Mouse (Mus musculus) embryo, embryonic 11.5 days (tissue): ENCODE data around the gene Crlf3.

ENCODE experiments used
- DNase-seq: peaks from one replicate; pipeline ENCODE4 v3.0.0-alpha.2; 2012; ENCODE audit warnings: low read depth, low spot score

The Crlf3 gene

DNA sequence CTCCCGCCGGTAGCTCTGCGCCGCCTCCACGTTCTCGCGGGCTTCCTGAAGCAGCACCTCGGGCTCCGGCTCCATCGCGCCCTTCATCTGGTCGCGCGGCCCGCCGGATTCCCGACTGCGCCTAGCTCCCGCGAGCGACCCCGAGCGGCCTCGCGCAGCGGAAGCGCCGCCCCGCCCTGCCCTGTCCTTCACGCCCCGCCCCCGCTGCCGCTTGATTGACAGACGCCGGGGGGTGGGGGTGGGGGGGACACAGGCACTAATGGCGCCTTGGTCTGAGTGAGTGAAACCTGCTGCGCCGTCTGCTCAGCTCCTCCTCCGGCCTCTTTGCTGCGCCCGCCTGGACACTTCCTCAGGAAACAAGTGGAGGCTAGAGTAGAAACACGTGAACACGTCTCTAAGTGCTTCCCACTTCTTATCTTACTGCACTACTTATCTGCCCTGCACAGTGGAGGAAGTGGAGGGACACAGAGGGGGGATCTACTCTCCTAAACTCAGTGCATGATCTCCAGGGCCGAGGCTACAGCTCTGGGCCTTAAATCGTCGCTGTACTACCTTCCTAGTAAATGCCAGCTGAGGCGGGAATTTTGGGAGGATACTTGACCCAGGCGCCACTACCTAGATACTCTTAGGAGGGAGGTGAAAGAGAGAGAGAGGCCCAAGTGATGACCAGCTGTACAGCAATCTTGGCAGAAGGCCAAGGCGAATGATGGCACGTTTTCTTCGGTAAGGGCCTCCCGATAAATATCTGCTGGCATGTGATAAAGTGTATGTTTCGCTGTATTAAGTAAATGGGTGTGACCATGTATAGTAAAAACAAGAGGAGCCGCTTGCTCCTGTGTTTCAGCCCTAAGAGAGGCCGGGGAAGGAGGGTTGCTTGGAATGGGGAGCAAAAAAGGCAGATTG lies at the start of gene Crlf3:
Gene Crlf3, minus strand, starts transcription at position 166 of the 903 bp plus-strand sequence.
- DNase-seq = peak; percentile 90

DNA sequence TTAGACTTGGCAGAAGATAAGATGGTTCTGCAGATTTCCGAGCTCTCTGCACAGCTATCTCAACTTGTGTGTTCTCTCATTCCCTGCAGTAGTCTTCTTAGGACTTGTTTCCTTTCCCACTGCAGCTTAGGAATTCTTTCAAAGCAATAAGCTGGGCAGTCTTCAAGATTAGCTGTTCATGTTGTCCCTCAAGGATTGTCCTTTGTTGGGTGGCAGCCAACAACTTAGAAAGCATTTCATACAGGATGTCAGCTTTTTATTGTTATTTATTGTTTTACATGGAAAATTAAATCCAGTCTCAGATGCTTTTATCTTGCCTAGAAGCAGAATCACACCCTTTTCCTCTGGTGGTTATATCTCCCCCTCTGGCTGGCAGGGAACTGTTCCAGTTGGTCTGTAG lies 35.6 kb upstream of the Crlf3 start:
- no peak for DNase-seq

DNA sequence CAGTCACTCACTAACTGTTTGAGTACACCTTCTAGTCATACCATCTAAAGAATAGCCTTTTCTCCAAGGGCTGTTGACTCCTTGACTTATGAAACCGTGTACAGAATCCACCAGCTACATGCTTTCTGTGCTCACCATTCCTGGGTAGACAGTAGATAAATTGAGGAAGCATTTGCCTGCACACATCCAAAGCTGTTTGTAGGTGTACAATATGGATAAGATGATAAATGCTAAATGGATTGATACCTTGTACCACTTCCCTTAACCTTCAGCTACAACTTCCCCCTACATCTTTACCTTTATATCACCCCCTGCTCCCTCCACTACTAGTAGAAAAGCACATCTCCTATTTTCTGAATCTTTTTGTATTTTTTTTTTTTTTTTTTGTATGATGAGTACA lies 23.6 kb upstream of the Crlf3 start:
- no peak for DNase-seq

DNA sequence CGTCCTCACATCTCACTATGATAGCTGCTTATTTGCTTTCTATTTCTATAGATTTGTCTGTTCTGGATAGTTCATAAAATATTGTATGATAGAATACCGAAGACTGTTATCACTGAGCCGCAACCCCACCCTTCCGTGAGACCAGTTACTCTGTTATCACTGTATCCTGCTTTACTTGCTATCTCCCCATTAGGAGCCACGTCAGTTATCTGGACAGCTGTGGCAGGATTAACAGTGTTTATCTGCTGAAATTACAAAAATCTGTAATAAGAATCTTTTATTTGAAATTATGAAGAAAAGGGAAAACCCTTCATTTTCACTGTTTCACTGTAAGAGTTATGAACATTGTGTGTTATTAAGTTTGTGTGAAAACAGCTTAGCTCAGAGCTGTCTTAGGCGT lies 20.5 kb upstream of the Crlf3 start:
- DNase-seq = no peak

DNA sequence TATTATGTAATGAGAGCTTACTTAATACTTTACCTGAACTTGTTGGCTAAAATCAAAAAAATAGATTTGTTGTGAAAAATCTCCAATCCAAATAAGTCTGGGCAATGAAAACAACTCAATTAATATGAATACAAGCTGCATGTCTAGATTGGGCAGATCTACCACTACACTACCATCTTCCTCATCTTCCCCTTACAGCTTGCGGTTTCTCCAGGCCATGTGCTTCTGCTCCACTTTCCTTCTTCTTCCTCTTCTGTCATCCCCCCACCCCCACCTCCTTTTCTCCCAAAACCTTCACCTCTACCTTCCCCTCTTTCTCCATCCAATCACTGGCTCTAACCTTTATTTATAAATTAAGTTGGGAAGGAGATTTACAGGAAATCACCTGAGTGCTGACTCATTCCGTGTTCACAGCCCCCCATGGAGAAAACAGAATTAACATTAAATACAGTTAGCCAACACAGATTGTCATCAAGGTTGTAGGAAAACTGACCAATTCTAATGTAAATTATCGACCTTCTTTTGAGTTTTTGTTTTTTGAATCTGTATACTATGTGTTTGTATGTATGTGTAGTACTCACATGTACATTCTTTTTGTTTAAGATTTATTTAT lies 17.8 kb upstream of the Crlf3 start:
- no peak for DNase-seq

DNA sequence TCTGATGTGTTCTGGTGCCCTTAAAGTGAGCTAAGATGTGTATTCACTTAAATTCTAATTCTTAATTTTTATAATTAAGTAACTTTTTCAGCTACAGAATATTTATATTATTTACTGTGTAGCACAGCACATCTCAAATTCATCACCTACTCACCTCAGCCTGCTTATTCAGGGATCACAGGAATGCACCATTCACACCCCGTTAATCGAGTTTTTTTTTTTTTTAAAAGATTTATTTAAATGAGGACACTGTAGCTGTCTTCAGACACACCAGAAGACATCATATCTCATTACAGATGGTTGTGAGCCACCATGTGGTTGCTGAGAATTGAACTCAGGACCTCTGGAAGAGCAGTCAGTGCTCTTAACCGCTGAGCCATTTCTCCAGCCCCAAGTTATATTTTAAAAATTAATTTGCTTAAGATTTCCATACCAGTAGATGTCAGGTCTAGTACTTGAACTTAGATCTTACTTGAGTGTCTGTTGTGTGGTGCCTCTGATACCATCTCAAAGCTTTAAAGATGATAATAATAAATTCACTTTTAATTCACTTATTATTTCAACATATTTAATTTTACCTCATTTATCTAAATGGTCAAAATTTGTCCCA lies 9.9 kb upstream of the Crlf3 start:
- DNase-seq = no peak

DNA sequence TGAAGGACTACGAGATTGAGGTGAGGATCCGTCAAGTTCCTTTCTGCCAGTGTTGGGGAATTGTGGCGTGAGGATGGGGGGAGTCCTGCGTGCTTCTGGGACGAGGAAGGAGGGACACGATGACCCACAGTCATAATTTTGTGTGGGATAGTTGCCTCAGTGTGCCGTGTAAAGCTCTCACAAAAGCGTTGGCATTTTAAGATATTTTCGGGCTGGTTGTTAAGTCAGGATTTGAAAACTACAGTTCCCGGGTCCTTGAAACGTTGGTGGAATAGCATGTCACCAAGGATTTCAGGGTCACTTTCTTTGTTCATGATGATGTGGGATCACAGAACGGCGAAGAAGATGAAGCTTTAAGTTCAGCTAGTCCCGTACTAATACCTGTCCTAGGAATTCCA lies 9.0 kb upstream of the Crlf3 start:
- no peak for DNase-seq

DNA sequence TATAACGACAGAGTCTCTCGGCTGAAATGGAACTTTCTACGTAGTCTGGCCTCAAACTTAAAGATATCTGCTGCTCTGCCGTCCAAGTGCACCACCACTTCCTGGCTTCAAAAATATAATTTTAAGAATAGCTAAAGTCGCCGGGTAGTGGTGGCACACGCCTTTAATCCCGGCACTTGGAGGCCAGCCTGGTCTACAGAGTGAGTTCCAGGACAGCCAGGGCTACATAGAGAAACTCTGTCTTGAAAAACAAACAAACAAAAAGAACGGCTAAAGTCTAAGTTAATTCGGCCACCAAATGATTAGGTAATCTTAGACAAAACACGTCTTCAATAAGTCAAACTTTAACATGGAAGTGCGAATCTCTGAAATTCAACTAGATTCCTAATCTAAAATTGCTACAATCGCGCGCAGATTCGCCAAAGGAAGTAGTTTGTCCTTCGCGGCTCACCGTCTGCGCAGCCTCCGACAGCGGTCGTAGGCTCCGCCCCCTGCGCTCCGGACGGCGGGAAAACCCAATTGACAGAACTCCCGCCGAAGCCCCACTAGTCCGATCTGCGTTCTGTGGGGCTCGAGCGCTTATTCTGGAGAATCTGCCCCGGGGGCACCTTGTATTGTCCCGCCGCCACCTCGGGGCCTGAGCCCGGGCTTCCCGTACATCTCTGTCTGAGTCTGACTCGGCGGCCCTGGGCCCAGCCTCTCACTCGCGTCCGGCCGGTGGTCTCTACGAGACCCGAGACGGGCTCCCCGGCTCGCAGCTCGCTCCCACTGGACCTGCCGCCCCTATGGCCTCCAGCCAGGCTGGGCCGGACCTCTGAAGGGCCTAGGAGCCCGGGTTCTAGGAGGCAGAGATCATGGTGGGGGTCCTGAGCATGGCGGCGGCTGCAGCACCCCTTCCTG lies 8.4 kb upstream of the Crlf3 start, which contains the start of gene Atad5:
Gene Atad5, plus strand, starts transcription at position 484 of the 900 bp plus-strand sequence.
- DNase-seq = peak; percentile 80

DNA sequence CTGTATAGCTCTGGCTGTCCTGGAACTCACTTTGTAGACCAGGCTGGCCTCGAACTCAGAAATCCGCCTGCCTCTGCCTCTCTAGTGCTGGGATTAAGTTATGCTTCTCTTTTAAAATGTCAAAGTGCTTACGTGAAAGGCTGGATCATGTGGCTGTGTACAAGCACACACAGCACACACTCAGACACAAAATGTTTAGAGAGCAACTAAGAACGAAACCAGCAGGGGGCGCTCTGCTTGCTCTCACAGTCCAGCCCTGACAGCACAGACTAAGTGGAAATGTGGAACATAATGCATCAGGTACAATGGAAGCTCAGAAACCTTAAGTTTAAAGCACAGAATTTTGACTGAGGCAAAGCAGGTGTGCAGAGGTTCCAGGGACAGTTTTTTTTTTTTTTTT lies 6.1 kb upstream of the Crlf3 start:
- peak; percentile 80 for DNase-seq

DNA sequence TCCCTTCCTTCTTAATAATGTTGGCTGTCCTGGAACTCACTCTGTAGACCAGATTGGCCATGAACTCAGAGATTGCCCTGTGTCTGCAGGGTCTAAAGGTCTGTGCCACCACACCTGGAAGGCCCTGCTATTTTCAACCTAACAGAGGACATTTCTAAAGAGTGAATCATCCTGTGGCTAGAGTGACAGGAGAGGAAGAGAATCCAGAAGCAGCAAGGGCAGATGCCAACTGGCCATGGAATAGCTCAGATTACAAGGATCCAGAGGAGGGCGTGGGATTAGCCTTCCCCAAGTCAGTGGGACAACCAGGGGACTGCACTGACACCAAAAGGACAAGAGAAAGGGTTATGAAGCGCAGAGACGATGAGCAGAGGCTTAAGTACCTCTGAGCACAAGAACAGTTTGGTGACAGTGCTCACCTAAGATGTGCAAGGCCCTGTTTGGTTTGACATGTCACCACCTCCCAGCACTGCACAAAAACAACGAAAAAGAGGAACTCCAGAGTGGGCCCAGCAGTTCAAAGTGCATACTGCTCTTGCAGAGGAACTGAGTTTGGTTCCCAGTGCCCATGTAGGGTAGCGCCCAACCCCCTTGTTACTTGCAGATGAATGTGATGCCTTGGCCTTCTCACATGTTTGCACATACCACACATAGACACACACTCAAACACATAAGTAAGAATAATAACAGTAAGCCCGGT lies 4.7 kb upstream of the Crlf3 start:
- no peak for DNase-seq

DNA sequence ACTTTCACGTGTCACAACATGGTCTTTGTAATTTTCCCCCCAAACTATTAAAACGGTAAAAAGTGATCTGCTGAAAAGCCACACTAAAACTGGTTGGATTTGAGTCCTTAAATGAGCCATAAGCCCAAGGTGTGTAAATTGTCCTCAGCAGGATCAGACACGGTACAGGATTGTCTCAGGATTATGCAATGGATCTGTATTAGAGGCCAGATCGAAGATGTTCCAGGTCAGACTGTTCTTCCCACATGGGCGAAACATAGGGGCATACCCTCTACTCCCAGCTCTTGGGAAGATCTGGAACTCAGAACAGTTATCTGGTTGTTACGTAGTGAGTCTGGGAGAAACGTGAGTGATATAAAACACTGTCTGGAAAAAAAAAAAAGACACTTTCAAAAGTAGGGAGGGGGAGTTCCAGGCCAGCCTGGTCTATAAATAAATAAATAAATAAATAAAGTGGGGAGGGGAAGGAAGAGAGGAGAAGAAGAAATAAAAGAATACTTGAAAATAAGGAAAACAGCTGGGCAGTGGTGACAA lies 1.1 kb upstream of the Crlf3 start:
- no peak for DNase-seq

DNA sequence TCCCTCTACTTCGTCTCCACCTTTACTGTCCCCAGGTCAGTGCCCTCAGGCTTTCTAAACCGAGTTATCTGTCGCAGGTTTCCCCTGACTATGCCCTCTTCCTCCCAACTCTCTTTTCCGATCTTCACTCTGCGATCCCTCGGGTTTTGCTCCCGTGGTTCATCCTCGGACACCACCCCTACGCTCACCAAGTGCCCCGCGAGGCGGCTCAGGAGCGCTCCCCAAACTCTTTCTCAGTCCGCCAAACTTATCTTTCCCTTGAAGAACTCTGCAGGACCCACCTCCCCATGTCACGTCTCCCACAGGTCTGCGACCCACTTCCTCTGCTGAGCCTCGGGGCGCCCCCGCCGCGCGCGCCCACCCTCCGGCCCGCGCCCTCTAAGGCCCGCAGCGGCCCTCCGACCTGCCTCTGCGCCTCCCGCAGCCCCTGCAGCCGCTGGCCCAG lies 388 bp downstream of the Crlf3 start:
- peak; percentile 24 for DNase-seq

DNA sequence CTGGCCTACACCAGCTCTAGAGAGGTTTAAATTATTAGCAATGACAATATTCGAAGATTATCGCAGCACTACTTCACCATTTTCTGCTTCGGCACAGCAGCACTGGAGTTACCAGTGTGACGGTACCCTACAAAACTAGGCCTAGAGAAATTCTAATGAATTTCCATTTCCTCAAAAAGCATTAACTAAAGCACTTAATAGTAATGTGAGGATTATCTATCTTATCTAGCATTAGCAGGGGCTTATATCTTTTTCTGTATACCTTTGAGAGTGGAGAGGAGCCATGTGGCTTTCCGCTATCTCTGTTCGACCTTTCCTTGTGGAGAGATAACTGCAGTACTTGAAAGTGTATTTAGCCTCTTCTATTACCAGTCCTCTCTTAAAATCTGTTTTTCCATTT lies 1.0 kb downstream of the Crlf3 start:
- no peak for DNase-seq

DNA sequence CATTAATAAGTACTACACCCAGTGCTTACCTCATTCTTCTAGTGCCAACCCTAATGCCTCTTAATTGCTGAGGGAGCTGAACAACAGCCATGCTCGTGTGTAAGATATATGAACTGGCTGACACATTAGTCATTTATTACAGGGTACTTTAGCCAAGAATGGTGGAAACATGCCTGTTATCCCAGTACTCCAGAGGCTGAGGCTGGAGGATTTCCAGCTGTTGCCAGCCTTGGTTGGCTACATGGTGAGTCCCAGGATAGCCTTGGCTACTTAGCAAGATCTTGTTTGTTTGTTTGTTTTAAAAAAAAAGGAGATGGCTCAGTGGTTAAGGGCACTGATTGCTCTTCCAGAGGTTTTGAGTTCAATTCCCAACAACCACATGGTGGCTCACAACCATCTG lies 2.0 kb downstream of the Crlf3 start:
- no peak for DNase-seq

DNA sequence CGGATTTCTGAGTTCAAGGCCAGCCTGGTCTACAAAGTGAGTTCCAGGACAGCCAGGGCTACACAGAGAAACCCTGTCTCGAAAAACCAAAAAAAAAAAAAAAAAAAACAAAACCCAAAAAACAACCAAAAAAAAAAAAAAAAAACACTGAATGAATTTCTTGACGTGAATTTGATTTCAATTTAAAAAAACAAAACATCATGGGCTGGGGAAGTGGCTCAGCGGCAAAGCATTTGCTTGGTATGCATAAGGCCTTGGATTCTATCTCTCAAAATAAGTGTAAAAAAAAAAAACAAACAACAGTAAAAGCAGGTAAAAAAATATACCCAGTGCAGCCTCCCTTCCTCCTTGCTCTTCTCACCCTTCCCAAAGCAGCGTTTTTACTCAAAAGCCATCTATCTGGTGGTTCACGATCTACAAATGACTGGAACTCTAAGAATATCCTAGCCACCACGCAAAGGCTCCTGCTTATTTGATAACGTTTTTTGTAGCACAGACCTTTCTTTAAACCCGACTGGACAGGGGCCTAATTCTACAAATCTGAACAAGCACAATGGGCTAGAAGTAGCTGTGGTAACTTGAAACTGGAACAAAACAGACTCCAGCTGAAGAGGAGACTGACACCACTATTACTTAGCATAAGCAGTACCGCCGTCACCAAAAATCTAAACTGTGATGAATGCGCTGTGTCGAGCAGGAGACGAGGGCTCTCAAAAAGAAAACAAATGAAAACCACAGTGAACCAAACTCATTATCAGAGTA lies 2.8 kb downstream of the Crlf3 start:
- no peak for DNase-seq

DNA sequence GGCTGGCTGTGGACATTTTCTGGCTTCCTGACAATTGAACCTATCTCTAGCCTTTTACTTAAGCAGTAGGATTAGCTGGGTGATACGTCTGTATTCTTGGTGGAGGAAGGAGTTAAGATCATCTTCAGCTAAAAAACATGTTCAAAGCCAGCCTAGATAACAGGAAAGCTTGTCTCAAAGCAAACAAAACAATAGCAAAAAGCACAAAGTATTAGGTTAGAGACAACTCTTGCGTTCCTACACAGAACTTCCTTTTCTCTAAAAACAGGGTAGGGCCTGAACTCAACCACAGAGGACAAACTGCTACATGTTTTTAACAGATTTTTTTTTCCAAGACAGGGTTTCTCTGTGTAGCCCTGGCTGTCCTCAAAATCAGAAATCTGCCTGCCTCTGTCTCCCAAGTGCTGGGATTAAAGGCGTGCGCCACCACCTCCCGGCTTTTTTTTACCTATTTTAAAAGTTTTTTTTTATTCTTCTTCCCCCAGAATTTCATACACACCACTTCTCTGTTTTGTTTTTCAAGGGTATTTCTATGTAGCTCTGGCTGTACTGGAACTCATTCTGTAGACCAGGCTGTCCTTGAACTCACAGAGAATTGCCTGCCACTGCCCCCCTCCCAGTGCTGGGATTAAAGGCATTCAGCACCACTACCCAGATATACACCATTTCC lies 5.0 kb downstream of the Crlf3 start:
- DNase-seq = no peak

DNA sequence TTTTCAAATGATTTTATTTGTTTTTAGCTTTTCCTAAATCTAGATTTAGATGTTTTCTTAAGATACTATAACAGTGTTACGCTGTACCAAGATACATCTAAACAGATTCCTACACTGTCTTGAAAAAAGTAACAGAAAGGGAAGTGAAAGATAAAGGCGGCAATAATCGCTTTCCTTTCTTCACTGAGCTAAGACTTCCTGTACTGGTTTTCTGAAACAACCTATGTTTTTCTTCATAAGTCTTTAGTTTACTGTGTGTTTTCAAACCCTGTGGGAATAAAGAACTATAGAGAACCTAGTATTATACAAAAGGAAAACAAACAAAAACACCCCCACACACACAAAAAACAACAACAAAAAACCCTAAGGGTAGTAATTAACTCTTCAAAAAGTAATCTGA lies 8.4 kb downstream of the Crlf3 start:
- DNase-seq = no peak

DNA sequence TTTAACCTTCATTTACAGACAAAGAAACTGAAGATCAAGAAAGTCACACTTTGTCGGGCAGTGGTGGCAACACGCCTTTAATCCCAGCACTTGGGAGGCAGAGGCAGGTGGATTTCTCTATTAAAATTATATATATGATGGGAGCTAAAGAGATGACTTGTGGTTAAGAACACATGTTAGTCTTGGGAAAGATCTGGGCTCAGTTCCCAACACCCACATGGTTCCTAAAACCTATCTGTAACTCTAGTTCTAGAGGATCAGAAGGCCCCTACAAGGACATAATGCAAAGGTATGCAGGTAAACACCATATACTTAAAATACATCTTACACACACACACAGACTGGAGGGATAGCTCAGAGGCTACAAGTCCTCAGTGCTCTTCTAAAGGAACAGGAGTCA lies 9.8 kb downstream of the Crlf3 start:
- no peak for DNase-seq

DNA sequence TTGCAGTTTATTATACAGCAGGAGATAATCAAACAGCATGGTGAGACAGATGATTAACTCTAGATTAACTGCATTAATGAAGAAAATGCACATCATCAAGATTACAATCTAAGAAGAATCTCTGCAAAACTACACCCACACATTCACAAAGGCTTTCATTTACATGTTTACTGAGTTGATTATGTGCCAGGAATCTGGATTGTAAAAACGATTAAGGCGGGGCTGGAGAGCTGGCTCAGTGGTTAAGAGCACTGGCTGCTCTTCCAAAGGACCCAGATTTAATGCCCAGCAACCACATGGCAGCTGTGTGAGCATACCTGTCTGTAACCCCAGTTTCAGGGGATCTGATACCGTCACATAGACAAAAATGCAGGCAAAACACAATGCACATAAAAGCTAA lies 11.0 kb downstream of the Crlf3 start:
- no peak for DNase-seq
